Mouse (Mus musculus) limb, embryonic 14.5 days (tissue): ENCODE results near the gene Cep112. TPM values are rescaled to one million over a fixed set of nuclear protein-coding genes. Genes with fewer than 3 reads are reported as not detected.
A peak's percentile ranks its signal among the peaks of the same experiment; 100 is the strongest.

Experiments used
- ATAC-seq: fragments of 200-750 bp; cut with Nextera tagmentation; 2 replicates; pipeline ENCODE4 v1.8.0; 2017; ENCODE audit warnings: low read depth, moderate number of reproducible peaks, moderate TSS enrichment; ENCODE audit not compliant: low FRiP score
- DNase-seq: peaks from one replicate; pipeline ENCODE4 v3.0.0-alpha.2; 2015; ENCODE audit warnings: low spot score
- H3K27ac ChIP-seq: fragments of 300-500 bp; sonication (generic); replicated peaks from 2 replicates; pipeline ENCODE4 v1.5.1; 2014; ENCODE audit warnings: low read depth, mild to moderate bottlenecking, low read length, moderate library complexity, mixed read lengths
- H3K27me3 ChIP-seq: fragments of 300-500 bp; sonication (generic); 2 replicates; pipeline ENCODE4 v1.6.1; 2014; ENCODE audit warnings: low read length, mixed read lengths; ENCODE audit not compliant: control insufficient read depth, insufficient read depth
- H3K36me3 ChIP-seq: fragments of 300-500 bp; sonication (generic); 2 replicates; pipeline ENCODE4 v1.6.1; 2014; ENCODE audit warnings: mild to moderate bottlenecking, low read length, moderate library complexity, mixed read lengths; ENCODE audit not compliant: control insufficient read depth, insufficient read depth
- H3K4me1 ChIP-seq: fragments of 300-500 bp; sonication (generic); 2 replicates; pipeline ENCODE4 v1.6.1; 2014; ENCODE audit warnings: antibody characterized with exemption, low read length, mixed read lengths; ENCODE audit not compliant: control insufficient read depth, insufficient read depth
- H3K4me2 ChIP-seq: fragments of 300-500 bp; sonication (generic); replicated peaks from 2 replicates; pipeline ENCODE4 v1.6.1; 2014; ENCODE audit warnings: low read depth, mild to moderate bottlenecking, low read length, moderate library complexity; ENCODE audit not compliant: severe bottlenecking
- H3K4me3 ChIP-seq: fragments of 300-500 bp; sonication (generic); replicated peaks from 2 replicates; pipeline ENCODE4 v1.5.1; 2014; ENCODE audit warnings: low read length
- H3K9ac ChIP-seq: fragments of 300-500 bp; sonication (generic); 2 replicates; pipeline ENCODE4 v1.6.1; 2014; ENCODE audit warnings: mild to moderate bottlenecking, low read depth, low read length, moderate library complexity; ENCODE audit not compliant: severe bottlenecking
- H3K9me3 ChIP-seq: fragments of 300-500 bp; sonication (generic); 2 replicates; pipeline ENCODE4 v1.6.1; 2016; ENCODE audit warnings: low read length; ENCODE audit not compliant: control insufficient read depth
- POLR2A ChIP-seq: fragments of 200-500 bp; IDR thresholded peaks from 2 replicates; pipeline ENCODE4 v1.8.0; 2012; ENCODE audit warnings: inconsistent platforms, mild to moderate bottlenecking, moderate library complexity, borderline replicate concordance; ENCODE audit not compliant: insufficient read depth, insufficient read length; ENCODE audit errors: extremely low read depth
- WGBS: fragments of 180-500 bp; shearing (Covaris S2); extraction: QIAGEN DNeasy Blood & Tissue Kit; methylation state at CpG from one replicate; pipeline ENCODE4 v1.1.7; 2014; 5-methylcytosine and 5-hydroxymethylcytosine counted together
- polyA plus RNA-seq, 2 experiments: library from polyadenylated mRNA; depleted of rRNA in 1 of 2; stranded (reverse) in 1 of 2; unstranded in 1 of 2; fragments of >200 nt; fragmentation: Nextera tagmentation in 1 of 2; extraction: Ambion mirVana in 1 of 2; gene quantifications; 2 replicates each; pipeline versions ENCODE4 v1.2.1 to v1.2.3; 2012 to 2014

The Cep112 gene
- polyA plus RNA-seq, 2 experiments: 9.0 to 17.3 TPM

DNA sequence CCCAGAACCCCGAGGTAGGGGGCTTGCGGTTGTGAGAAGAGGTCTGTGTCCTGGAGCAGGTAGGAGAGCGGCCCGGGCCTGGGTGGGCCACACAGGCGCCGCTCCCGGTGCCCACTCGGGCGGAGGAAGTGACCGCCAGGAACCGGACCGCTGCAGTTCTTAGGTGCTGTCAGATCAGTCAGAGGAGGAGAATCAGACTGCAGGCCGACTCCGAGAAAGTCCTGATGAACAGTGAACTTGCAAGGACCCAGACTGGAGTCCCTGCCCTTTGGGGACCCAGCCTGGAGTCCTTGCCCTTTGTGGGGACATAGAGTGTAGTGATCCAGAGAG is 565 bp downstream of the Cep112 start:
- Histone ChIP-seq H3K4me3 (peak overlapping the region; percentile 77), H3K27ac (0 out of 2 replicates have a peak overlapping the region, but pooled peaks have one; percentile 33), H3K4me2 (peak overlapping the region; percentile 69), H3K9me3 (no peaks in the 10 kb centered on the region), H3K27me3 (no peaks in the 10 kb centered on the region), H3K4me1 (0 out of 2 replicates have a peak, but pooled peaks cover 2% of the 10 kb centered on the region), H3K9ac (peak overlapping the region; percentile 89), H3K36me3 (no peaks in the 10 kb centered on the region)
- WGBS: 4% methylated on average over 14 of the region's 14 CpGs
- ATAC-seq (no peak), DNase-seq (no peak)
- no peak for TF ChIP-seq POLR2A

DNA sequence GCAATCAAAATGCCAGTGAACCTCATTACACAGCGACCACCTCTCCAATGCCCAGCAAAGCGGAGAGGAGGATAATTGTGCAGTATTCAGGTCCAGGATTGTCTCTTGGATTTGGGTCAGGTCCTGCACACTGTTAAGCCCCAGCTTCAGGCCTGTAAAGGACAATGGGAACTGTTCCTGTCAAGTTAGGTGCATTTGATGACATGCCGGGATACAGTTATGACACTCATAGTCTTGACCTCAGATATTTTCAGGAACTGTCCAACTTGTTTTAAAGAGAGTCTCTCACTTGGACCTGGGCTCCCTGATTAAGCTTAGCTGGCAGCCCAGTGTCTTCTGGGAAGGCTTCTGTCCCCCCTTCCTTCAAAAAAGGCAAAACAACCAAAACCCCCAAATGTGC is 1.1 kb downstream of the Cep112 start:
- Histone ChIP-seq H3K9ac (no peak overlapping the region), H3K27me3 (no peaks in the 10 kb centered on the region), H3K9me3 (no peaks in the 10 kb centered on the region), H3K4me1 (0 out of 2 replicates have a peak, but pooled peaks cover 2% of the 10 kb centered on the region), H3K27ac (no peak overlapping the region), H3K4me2 (peak overlapping the region; percentile 69), H3K36me3 (no peaks in the 10 kb centered on the region), H3K4me3 (peak overlapping the region; percentile 77)
- no peak for ATAC-seq
- whole genome bisulfite sequencing: 91% methylated on average over 3 of the region's 3 CpGs
- no peak for TF ChIP-seq POLR2A
- no peak for DNase-seq

DNA sequence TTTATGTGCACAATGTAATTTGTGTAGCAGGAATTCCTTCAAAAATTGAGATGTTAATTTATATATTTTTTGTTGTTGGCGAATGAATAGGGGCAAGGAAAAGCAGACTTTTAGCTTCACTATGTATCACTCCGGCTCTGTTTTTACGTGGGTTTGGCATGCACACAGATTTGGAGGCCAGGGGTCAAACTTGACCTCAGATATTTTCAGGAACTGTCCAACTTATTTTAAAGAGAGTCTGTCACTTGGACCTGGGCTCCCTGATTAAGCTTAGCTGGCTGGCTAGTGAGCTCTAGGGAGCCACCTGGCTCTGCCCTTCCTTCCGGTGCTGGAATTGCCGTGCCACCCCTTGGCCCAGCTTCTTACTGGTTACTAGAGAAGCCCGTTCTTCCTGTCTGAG is 2.2 kb downstream of the Cep112 start:
- 64% methylated on average over 6 of the region's 6 CpGs for WGBS
- no peak for ATAC-seq
- peak; percentile 15 for DNase-seq
- H3K4me1 ChIP-seq: 0 out of 2 replicates have a peak, but pooled peaks cover 2% of the 10 kb centered on the region
- no peak overlapping the region for H3K9ac ChIP-seq
- no peaks in the 10 kb centered on the region for H3K36me3 ChIP-seq
- no peaks in the 10 kb centered on the region for H3K27me3 ChIP-seq
- no peak for TF ChIP-seq POLR2A
- no peaks in the 10 kb centered on the region for H3K9me3 ChIP-seq
- H3K27ac ChIP-seq: no peak overlapping the region
- no peak overlapping the region for H3K4me3 ChIP-seq
- no peak overlapping the region for H3K4me2 ChIP-seq

DNA sequence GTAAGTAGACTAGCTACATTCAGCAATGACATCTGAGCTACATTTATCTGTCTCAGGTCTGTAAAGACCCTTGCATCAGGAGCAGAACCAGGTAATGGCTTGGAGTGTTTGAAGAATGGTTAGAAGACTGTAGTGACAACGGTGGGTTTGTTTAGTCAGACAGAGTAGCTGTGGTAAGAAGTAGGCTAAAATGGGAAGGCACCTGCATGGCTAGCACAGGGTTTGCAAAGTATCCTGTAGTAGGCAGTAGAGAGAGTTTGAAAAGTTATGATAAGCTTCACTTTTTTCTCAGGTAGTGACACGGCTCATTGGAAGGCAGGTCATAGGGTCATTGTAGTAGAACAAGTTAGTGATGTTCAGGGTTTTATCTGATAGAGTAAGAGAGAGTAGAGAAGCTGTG is 4.1 kb downstream of the Cep112 start:
- Histone ChIP-seq H3K27me3 (no peaks in the 10 kb centered on the region), H3K4me1 (0 out of 2 replicates have a peak, but pooled peaks cover 1% of the 10 kb centered on the region), H3K36me3 (no peaks in the 10 kb centered on the region), H3K4me2 (no peak overlapping the region), H3K27ac (no peak overlapping the region), H3K9me3 (no peaks in the 10 kb centered on the region), H3K4me3 (no peak overlapping the region), H3K9ac (no peak overlapping the region)
- ATAC-seq: no peak
- TF ChIP-seq POLR2A: no peak
- DNase-seq: no peak
- WGBS: 91% methylated on average over 2 of the region's 2 CpGs

DNA sequence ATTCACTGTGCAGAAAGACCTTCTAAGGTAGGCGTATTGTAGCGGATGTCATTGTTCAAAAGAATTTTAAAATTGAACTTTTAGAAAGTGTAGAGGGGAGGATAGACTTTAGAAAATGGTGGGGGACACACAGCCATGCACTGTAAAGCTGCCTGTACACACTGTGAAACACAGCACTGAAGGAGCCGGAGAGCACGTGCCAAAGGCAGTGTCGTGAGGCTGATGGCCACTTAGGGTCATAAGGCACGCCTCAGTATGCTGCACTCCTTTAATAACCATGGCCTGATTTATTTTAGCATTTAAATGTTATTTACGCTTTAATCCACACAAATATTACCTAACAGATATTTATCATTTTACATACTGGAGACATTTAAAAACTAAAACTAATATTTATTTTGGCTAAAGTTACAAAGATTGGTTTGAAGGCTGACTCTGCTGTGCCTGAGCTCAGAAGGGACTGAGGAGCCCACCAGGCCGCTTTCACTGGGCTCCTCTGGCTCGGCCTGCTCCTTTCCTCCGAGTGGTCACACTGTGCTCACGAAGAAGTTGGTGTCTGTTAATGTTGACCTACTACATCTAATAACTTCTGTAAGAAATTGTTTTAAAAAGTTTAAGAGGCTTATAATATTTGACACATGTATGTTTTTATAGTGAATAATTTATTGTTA is 19.0 kb downstream of the Cep112 start:
- Histone ChIP-seq H3K27ac (no peak overlapping the region), H3K9ac (no peak overlapping the region), H3K27me3 (no peaks in the 10 kb centered on the region), H3K4me1 (no peaks in the 10 kb centered on the region), H3K4me3 (no peak overlapping the region), H3K4me2 (no peak overlapping the region), H3K9me3 (no peaks in the 10 kb centered on the region), H3K36me3 (no peaks in the 10 kb centered on the region)
- 51% methylated on average over 11 of the region's 11 CpGs for WGBS
- DNase-seq (no peak), ATAC-seq (no peak)
- TF ChIP-seq POLR2A: no peak
